Mouse (Mus musculus): ENCODE measurements around the gene Phf21a. TPM values are rescaled to one million over a fixed set of nuclear protein-coding genes. Genes with fewer than 3 reads are reported as not detected.
A peak's percentile ranks its signal among the peaks of the same experiment; 100 is the strongest.

Gene Phf21a
- polyA plus RNA-seq, 1 experiment = 36.8 TPM

DNA sequence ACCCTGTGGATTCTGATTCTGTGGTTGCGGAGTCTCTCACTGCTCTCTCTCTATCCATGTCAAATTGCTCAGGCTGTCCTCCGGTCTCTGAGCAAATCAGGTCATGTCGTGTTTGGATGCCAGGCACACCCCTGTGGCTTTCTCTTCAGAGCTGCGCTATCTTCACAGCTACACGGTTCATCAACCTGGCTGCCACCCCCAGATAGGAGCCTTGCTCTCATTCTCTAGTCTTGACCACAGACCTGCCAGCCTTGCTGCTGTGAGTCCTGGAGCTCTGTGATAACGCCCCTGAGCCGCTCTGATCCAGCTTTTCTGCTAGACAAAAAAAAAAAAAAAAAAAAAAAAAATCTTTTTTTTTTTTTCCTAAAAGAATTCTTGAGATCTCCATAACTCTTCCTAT is 81.3 kb downstream of the Phf21a start:
- Histone ChIP-seq H3K27ac (ENCODE audit: insufficient read depth, low read depth, low read length) (no peak overlapping the region), H3K4me3 (ENCODE audit: insufficient read depth, low read depth, low read length) (no peak overlapping the region), H3K27me3 (replicated peaks; ENCODE audit: control insufficient read depth, insufficient read depth, low read length) (no peaks in the 10 kb centered on the region), H3K36me3 (ENCODE audit: control insufficient read depth, insufficient read depth, low read length) (no peaks in the 10 kb centered on the region), H3K4me1 (ENCODE audit: control insufficient read depth, insufficient read depth, low read length) (no peaks in the 10 kb centered on the region)
- TF ChIP-seq CTCF (conservative IDR thresholded peaks at IDR 0.05; ENCODE audit: insufficient read depth, insufficient read length, low read depth, low read length) (no peak), POLR2A (IDR thresholded peaks at IDR 0.05; ENCODE audit: low read depth, low read length) (no peak)
- no peak for DNase-seq
- WGBS = 70% methylated on average over 7 of the region's 7 CpGs

DNA sequence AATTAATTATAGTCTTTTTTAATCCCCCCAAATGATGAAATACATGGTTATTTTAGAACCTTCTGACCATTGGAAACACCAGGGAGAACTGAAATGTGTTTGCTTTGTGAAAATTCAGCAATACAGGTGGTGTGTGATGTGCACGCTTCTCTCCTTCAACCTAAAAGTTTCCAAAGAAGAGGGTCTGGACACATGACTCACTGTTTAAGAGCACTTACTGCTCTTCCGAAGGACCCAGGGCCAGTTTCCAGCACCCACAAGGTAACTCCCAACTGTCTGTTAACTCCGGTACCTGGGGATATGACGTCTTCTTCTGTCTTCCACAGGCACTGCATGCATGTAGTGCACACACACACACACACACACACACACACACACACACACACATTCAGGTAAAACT is 82.1 kb downstream of the Phf21a start:
- Histone ChIP-seq H3K4me1 (ENCODE audit: control insufficient read depth, insufficient read depth, low read length) (no peaks in the 10 kb centered on the region), H3K27ac (ENCODE audit: insufficient read depth, low read depth, low read length) (no peak overlapping the region), H3K4me3 (ENCODE audit: insufficient read depth, low read depth, low read length) (no peak overlapping the region), H3K36me3 (ENCODE audit: control insufficient read depth, insufficient read depth, low read length) (no peaks in the 10 kb centered on the region), H3K27me3 (replicated peaks; ENCODE audit: control insufficient read depth, insufficient read depth, low read length) (no peaks in the 10 kb centered on the region)
- no peak for DNase-seq
- 94% methylated on average over 4 of the region's 4 CpGs for WGBS
- TF ChIP-seq CTCF (conservative IDR thresholded peaks at IDR 0.05; ENCODE audit: insufficient read depth, insufficient read length, low read depth, low read length) (no peak), POLR2A (IDR thresholded peaks at IDR 0.05; ENCODE audit: low read depth, low read length) (no peak)

DNA sequence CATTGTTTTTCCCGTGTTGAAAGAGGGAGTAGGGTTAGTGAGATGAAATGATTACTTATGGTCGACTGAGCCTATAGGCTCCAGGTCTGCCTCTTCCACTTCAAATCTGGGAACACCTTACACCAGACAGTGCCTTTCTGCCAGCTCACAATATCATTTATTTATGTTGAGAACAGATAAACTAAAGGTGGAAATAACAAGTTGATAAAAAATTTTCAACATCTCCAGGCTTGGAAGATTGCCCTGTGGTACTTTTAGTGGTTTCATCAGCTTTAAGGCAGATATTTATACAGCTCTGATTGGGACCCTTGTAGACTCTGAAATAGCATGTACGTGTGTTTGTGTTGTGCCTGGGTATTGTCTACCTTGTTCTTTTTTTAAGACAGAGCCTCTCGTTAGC is 83.4 kb downstream of the Phf21a start:
- no peaks in the 10 kb centered on the region for H3K27me3 ChIP-seq (replicated peaks; ENCODE audit: control insufficient read depth, insufficient read depth, low read length)
- no peak overlapping the region for H3K27ac ChIP-seq (ENCODE audit: insufficient read depth, low read depth, low read length)
- H3K36me3 ChIP-seq (ENCODE audit: control insufficient read depth, insufficient read depth, low read length) = no peaks in the 10 kb centered on the region
- H3K4me3 ChIP-seq (ENCODE audit: insufficient read depth, low read depth, low read length) = no peak overlapping the region
- 57% methylated on average over 4 of the region's 4 CpGs for WGBS
- DNase-seq = no peak
- no peak for TF ChIP-seq CTCF (conservative IDR thresholded peaks at IDR 0.05; ENCODE audit: insufficient read depth, insufficient read length, low read depth, low read length)
- no peak for TF ChIP-seq POLR2A (IDR thresholded peaks at IDR 0.05; ENCODE audit: low read depth, low read length)
- no peaks in the 10 kb centered on the region for H3K4me1 ChIP-seq (ENCODE audit: control insufficient read depth, insufficient read depth, low read length)

DNA sequence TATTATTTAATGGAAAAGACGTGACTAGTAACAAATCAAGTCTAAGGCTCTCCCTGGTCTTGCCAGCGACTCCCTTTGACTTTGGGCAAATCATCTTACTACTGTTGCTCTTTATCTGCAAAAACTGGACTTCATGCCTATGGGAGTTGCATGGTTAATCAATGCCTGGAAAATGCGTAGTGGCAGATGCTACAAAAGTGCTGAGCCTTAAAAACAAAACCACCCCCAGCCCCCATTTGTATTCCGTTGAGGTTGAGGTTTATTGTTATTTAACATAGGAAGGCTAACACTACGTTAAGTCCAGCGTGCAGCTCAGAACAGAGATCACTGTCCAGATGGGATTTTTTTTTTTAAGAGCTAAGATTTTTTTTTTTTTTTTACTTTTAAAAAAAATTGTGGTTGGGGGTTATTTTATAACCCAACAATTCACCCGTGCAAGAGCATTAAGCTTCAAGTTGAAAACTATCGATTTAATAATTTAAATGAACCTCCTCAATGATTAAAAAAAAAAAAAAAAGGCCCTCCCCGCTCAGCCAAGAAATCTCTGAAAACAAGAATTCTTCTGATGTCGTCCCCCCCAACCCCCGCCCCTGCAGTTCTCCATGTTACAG is 89.3 kb downstream of the Phf21a start:
- no peaks in the 10 kb centered on the region for H3K27me3 ChIP-seq (replicated peaks; ENCODE audit: control insufficient read depth, insufficient read depth, low read length)

DNA sequence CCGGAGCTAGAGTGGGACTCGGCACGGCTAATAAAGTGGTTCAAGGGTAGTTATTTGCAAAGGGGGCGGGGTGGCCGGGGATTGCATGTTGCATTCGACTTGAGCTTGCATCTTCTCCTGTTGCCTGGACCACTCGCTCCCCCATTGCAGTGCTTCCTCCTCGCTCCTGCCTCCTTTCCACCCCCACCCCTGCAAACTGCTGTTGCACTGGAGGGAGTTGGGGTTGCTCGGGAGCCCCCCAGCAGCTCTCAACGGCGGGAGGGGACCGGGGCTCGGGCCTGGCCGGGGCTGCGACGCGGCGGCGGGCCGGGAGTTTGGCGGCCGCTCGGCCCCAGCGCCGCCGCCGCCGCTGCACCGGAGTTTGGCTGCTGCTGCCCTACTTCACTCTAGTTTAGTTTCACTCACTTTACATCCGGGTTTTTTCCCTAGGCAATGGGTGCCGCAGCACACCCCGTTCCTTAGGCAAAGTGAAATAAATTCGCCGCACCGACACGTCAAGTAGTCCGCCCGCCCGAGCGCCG is 90.1 kb downstream of the Phf21a start:
- Histone ChIP-seq H3K4me1 (ENCODE audit: control insufficient read depth, insufficient read depth, low read length) (peaks cover 9% of the 10 kb centered on the region), H3K27ac (ENCODE audit: insufficient read depth, low read depth, low read length) (peak overlapping the region; percentile 99), H3K27me3 (replicated peaks; ENCODE audit: control insufficient read depth, insufficient read depth, low read length) (no peaks in the 10 kb centered on the region), H3K36me3 (ENCODE audit: control insufficient read depth, insufficient read depth, low read length) (no peaks in the 10 kb centered on the region), H3K4me3 (ENCODE audit: insufficient read depth, low read depth, low read length) (peak overlapping the region; percentile 100)
- DNase-seq = peak; percentile 90
- TF ChIP-seq POLR2A (IDR thresholded peaks at IDR 0.05; ENCODE audit: low read depth, low read length) = peak; percentile 25
- TF ChIP-seq CTCF (conservative IDR thresholded peaks at IDR 0.05; ENCODE audit: insufficient read depth, insufficient read length, low read depth, low read length) = no peak
- under 1% methylated on average over 41 of the region's 41 CpGs for WGBS

More for the DNA sequence above, 89.3 kb downstream of the Phf21a start:
- no peak for DNase-seq
- H3K36me3 ChIP-seq (ENCODE audit: control insufficient read depth, insufficient read depth, low read length) = no peaks in the 10 kb centered on the region
- WGBS = 9% methylated on average over 11 of the region's 11 CpGs
- TF ChIP-seq CTCF (conservative IDR thresholded peaks at IDR 0.05; ENCODE audit: insufficient read depth, insufficient read length, low read depth, low read length) (no peak), POLR2A (IDR thresholded peaks at IDR 0.05; ENCODE audit: low read depth, low read length) (no peak)
- H3K4me3 ChIP-seq (ENCODE audit: insufficient read depth, low read depth, low read length) = peak overlapping the region; percentile 100
- peaks cover 9% of the 10 kb centered on the region for H3K4me1 ChIP-seq (ENCODE audit: control insufficient read depth, insufficient read depth, low read length)
- peak overlapping the region; percentile 99; the same call in 1 of the 2 replicates for H3K27ac ChIP-seq (ENCODE audit: insufficient read depth, low read depth, low read length)

DNA sequence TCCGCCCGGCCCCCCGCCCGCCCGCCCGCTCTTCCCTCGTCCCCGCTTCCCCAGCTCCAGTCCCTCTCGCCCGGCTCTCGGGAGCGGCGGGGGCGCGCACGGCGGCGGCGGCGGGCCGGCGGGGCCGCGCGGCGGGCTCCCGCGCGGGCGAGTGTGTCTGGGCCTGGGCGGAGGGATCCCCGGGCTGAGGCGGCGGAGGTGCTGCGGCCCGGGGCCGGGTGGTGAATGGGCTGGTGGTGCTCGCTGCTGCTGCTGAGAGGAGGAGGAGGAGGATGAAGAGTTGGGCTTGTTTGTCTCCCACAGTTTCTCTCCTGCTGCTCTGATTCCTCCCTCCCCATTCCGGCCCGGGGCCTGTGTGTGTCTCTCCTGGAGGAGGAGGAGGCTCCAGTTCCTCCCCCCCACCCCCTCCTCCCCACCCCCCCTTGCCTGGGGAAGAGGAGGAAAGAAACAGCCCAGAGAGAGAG is 90.7 kb downstream of the Phf21a start:
- Histone ChIP-seq H3K4me1 (ENCODE audit: control insufficient read depth, insufficient read depth, low read length) (peaks cover 9% of the 10 kb centered on the region), H3K27ac (ENCODE audit: insufficient read depth, low read depth, low read length) (peak overlapping the region; percentile 94), H3K4me3 (ENCODE audit: insufficient read depth, low read depth, low read length) (peak overlapping the region; percentile 100), H3K27me3 (replicated peaks; ENCODE audit: control insufficient read depth, insufficient read depth, low read length) (no peaks in the 10 kb centered on the region), H3K36me3 (ENCODE audit: control insufficient read depth, insufficient read depth, low read length) (no peaks in the 10 kb centered on the region)
- WGBS = 2% methylated on average over 35 of the region's 40 CpGs
- TF ChIP-seq POLR2A (IDR thresholded peaks at IDR 0.05; ENCODE audit: low read depth, low read length) (peak; percentile 79), CTCF (conservative IDR thresholded peaks at IDR 0.05; ENCODE audit: insufficient read depth, insufficient read length, low read depth, low read length) (no peak)
- DNase-seq = peak; percentile 95

DNA sequence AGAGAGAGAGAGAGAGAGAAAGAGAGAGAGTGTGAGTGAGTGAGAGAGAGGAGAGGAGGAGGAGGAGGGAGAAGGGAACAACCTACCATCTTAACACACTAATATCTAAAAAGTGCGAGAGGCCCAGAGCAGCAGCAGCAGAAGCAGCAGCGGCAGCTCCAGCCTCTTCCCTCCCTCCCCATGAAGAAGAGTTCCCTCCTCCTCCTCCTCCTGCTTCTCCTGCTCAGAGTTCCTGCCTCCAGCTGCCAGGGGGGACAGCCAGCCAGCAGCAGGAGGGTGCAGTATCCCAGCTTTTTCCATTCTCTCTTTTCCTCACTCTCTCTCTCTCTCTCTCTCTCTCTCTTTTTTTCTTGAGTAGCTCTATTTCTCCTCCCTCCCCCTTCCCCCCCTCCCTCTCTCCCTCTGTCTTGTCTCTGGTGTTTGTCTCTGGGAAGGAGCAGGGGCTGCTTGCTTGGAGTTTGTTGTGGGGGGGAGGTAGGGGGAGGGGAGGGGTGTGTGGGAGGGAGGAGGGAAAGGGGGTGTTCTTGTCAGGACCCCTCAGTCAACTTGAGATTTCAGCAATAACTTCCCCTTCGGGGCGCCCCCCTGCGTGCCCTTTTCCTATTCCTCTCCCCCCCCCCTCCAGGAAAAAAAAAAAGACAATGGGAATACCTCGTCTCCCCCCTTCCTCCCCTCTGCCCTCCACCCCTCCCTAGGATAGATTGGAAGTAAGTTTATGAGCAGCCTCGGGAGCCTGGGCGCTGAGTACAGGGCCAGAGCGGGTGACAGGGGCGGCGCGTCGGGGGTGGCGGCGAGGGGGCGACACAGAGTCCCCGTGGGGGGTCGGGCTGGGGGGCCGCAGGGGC is 91.4 kb downstream of the Phf21a start:
- WGBS = 0% methylated on average over 19 of the region's 19 CpGs
- no peaks in the 10 kb centered on the region for H3K36me3 ChIP-seq (ENCODE audit: control insufficient read depth, insufficient read depth, low read length)
- peak; percentile 73 for DNase-seq

More for the DNA sequence above, 91.4 kb downstream of the Phf21a start:
- Histone ChIP-seq H3K27ac (ENCODE audit: insufficient read depth, low read depth, low read length) (peak overlapping the region; percentile 94), H3K27me3 (replicated peaks; ENCODE audit: control insufficient read depth, insufficient read depth, low read length) (no peaks in the 10 kb centered on the region), H3K4me1 (ENCODE audit: control insufficient read depth, insufficient read depth, low read length) (peaks cover 9% of the 10 kb centered on the region), H3K4me3 (ENCODE audit: insufficient read depth, low read depth, low read length) (peak overlapping the region; percentile 100)
- TF ChIP-seq POLR2A (IDR thresholded peaks at IDR 0.05; ENCODE audit: low read depth, low read length) = no peak
- TF ChIP-seq CTCF (conservative IDR thresholded peaks at IDR 0.05; ENCODE audit: insufficient read depth, insufficient read length, low read depth, low read length) = no peak

All from kidney, adult 2 months (tissue).